Comparison of ENCODE assay signal across 7 mouse cellular contexts in the genomic region with DNA sequence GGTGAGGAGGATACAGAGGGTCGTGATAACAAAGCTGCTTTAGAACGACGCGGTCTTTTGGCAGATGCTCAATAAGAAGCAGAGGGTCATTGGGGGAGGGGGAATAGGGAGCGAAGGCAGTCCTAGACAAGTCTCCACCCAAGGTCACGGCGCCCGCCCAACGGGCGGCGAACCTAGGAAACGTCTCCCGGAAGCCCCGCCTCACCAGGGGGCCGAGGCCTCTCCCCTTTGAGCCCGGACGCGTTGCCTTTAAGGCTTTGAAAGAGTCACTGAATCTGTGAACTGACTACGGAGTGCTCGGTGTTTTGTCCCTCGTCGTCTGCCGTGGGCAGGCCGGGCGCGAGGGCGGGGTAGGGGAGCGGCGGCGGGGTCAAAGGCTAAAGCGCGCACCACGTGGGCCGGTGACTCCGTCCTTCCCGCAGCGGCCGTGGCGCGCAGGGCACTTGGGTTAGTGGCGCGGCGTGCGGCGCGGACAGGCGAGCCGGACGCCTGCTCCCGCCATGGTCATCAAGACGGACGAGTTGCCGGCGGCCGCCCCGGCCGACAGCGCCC. TPM values are rescaled to one million over a fixed set of nuclear protein-coding genes. Genes with fewer than 3 reads are reported as not detected.
DNase-seq lines count a peak whose midpoint lies in the region; ATAC-seq and TF ChIP-seq lines count a peak whose summit lies in the region.

A gene (plus strand): TSS at position 401 of the 552 bp plus-strand sequence.

- no peaks in the 10 kb centered on the region for H3K9me3 ChIP-seq in embryonic facial prominence, embryonic 10.5 days
- H3K9me3 ChIP-seq in intestine, postnatal 0 days (ENCODE audit: control insufficient read depth), result no peaks in the 10 kb centered on the region
- no peaks in the 10 kb centered on the region for H3K9me3 ChIP-seq in midbrain, embryonic 12.5 days

- intact Hi-C loops in left cerebral cortex, postnatal 4 days (cut with DNase I), result no loop called here

- H3K4me2 ChIP-seq in intestine, postnatal 0 days (replicated peaks; ENCODE audit: low read depth), result peak within 1 kb of the TSS; percentile 82
- H3K4me2 ChIP-seq in midbrain, embryonic 12.5 days (replicated peaks), result peak within 1 kb of the TSS; percentile 97

- H3K9ac ChIP-seq in intestine, postnatal 0 days (ENCODE audit: low read depth, low read length), result peak within 1 kb of the TSS; percentile 95
- peak within 1 kb of the TSS; percentile 87 for H3K9ac ChIP-seq in midbrain, embryonic 12.5 days (replicated peaks)

- H3K36me3 ChIP-seq in embryonic facial prominence, embryonic 10.5 days (replicated peaks), result peaks cover 11% of the 10 kb centered on the region; the same call in 1 of the 2 replicates
- peaks cover 6% of the 10 kb centered on the region; the same call in 1 of the 2 replicates for H3K36me3 ChIP-seq in intestine, postnatal 0 days (ENCODE audit: control insufficient read depth, insufficient read depth)
- H3K36me3 ChIP-seq in midbrain, embryonic 12.5 days, result no peaks in the 10 kb centered on the region
- 0 out of 2 replicates have a peak, but pooled peaks cover 2% of the 10 kb centered on the region for H3K36me3 ChIP-seq in small intestine, adult 2 months (ENCODE audit: control insufficient read depth, insufficient read depth, low read length)

- no peaks in the 10 kb centered on the region; the same call in 1 of the 2 replicates for H3K27me3 ChIP-seq in embryonic facial prominence, embryonic 10.5 days (replicated peaks; ENCODE audit: low read depth, poor library complexity, severe bottlenecking)
- H3K27me3 ChIP-seq in intestine, postnatal 0 days (replicated peaks; ENCODE audit: control insufficient read depth, insufficient read depth, low read length), result no peaks in the 10 kb centered on the region
- no peaks in the 10 kb centered on the region; the same call in 1 of the 2 replicates for H3K27me3 ChIP-seq in midbrain, embryonic 12.5 days
- H3K27me3 ChIP-seq in small intestine, adult 2 months (ENCODE audit: control insufficient read depth, insufficient read depth, low read length), result no peaks in the 10 kb centered on the region

- peaks cover 50% of the 10 kb centered on the region for H3K4me1 ChIP-seq in embryonic facial prominence, embryonic 10.5 days
- H3K4me1 ChIP-seq in intestine, postnatal 0 days (replicated peaks; ENCODE audit: control insufficient read depth, insufficient read depth, low read length), result 0 out of 2 replicates have a peak, but pooled peaks cover 11% of the 10 kb centered on the region
- peaks cover 34% of the 10 kb centered on the region for H3K4me1 ChIP-seq in midbrain, embryonic 12.5 days
- H3K4me1 ChIP-seq in small intestine, adult 2 months (ENCODE audit: control insufficient read depth, insufficient read depth, insufficient read length, low read length), result peaks cover 27% of the 10 kb centered on the region

- WGBS in embryonic facial prominence, embryonic 10.5 days, result under 1% methylated on average over 58 of the region's 58 CpGs
- WGBS in intestine, postnatal 0 days, result 0% methylated on average over 58 of the region's 58 CpGs
- WGBS in midbrain, embryonic 12.5 days, result under 1% methylated on average over 56 of the region's 58 CpGs
- under 1% methylated on average over 58 of the region's 58 CpGs for WGBS in small intestine, adult 2 months

- peak within 1 kb of the TSS; percentile 89 for H3K27ac ChIP-seq in embryonic facial prominence, embryonic 10.5 days (replicated peaks)
- peak within 1 kb of the TSS; percentile 96 for H3K27ac ChIP-seq in intestine, postnatal 0 days (ENCODE audit: low read depth, low read length)
- peak within 1 kb of the TSS; percentile 65 for H3K27ac ChIP-seq in midbrain, embryonic 12.5 days (replicated peaks)
- peak within 1 kb of the TSS; percentile 90 for H3K27ac ChIP-seq in small intestine, adult 2 months (ENCODE audit: insufficient read depth, low read depth, low read length)

- peak; percentile 88 for ATAC-seq in intestine, postnatal 0 days
- peak; percentile 91 for ATAC-seq in midbrain, embryonic 12.5 days (ENCODE audit: low FRiP score, low read depth)

- DNase-seq in adrenal gland, postnatal 10 days, result peak; percentile 99
- DNase-seq in embryonic facial prominence, embryonic 10.5 days (ENCODE audit: low spot score), result peak; percentile 97
- peak; percentile 72 for DNase-seq in gonadal fat pad, adult 2 months (ENCODE audit: low read depth)
- DNase-seq in left cerebral cortex, postnatal 4 days, result peak; percentile 96

- TF ChIP-seq CTCF in intestine, postnatal 0 days (IDR thresholded peaks at IDR 0.05; ENCODE audit: low read depth), result no peak
- no peak for TF ChIP-seq CTCF in small intestine, adult 2 months (IDR thresholded peaks at IDR 0.05; ENCODE audit: extremely low read depth, insufficient read length, insufficient replicate concordance, low read depth, low read length)

- peak; percentile 27; the same call in 1 of the 2 replicates for TF ChIP-seq POLR2A in small intestine, adult 2 months (IDR thresholded peaks at IDR 0.05; ENCODE audit: low read depth, low read length)

- peak within 1 kb of the TSS; percentile 98 for H3K4me3 ChIP-seq in embryonic facial prominence, embryonic 10.5 days
- peak within 1 kb of the TSS; percentile 99 for H3K4me3 ChIP-seq in intestine, postnatal 0 days (ENCODE audit: low read depth, low read length)
- peak within 1 kb of the TSS; percentile 95 for H3K4me3 ChIP-seq in midbrain, embryonic 12.5 days
- peak within 1 kb of the TSS; percentile 85 for H3K4me3 ChIP-seq in small intestine, adult 2 months (ENCODE audit: low read depth, low read length)

RNA-seq across cellular contexts. Expression of the gene that starts here (rescaled TPM):
- 100 to 1,000 TPM; 252 to 291 TPM for total RNA-seq in adrenal gland, postnatal 10 days (2021)
- polyA plus RNA-seq in embryonic facial prominence, embryonic 10.5 days (2016; fragmentation: Nextera tagmentation; extraction: Ambion mirVana), result 29.0 and 32.3 TPM in 2 replicates
- polyA plus RNA-seq in gonadal fat pad, adult 2 months (2012; rRNA removed), result 71.5 and 84.5 TPM in 2 replicates
- 21.4 and 23.1 TPM in 2 replicates for polyA plus RNA-seq in intestine, postnatal 0 days (2015; fragmentation: Nextera tagmentation; extraction: Ambion mirVana)
- 10 to 100 TPM; 45.8 to 47.9 TPM for total RNA-seq in left cerebral cortex, postnatal 4 days (2021)
- polyA plus RNA-seq in midbrain, embryonic 12.5 days (2016; fragmentation: Nextera tagmentation; extraction: Ambion mirVana), result 19.4 and 19.9 TPM in 2 replicates
- polyA plus RNA-seq in small intestine, adult 2 months (2012; rRNA removed), result 34.2 and 49.0 TPM in 2 replicates

Comparison
In these comparisons a context has a peak if more than half of its experiments do, and no peak if none do; other contexts are left out.
1. Peak in every context shown above with its lines: DNase-seq, ATAC-seq, H3K4me3 ChIP-seq and H3K27ac ChIP-seq.
2. RNA of the gene that starts here (total RNA-seq): 252 to 291 TPM in adrenal gland, postnatal 10 days; 45.8 to 47.9 TPM in left cerebral cortex, postnatal 4 days; every median in the first group is over 4 times any median in the second.